Mouse (Mus musculus): ENCODE data around the gene Ubxn10. TPM values are rescaled to one million over a fixed set of nuclear protein-coding genes. Genes with fewer than 3 reads are reported as not detected.

Gene Ubxn10
- polyA plus RNA-seq (2016; fragmentation: Nextera tagmentation; extraction: Ambion mirVana) = 0.16 and 0.23 TPM in 2 replicates

DNA sequence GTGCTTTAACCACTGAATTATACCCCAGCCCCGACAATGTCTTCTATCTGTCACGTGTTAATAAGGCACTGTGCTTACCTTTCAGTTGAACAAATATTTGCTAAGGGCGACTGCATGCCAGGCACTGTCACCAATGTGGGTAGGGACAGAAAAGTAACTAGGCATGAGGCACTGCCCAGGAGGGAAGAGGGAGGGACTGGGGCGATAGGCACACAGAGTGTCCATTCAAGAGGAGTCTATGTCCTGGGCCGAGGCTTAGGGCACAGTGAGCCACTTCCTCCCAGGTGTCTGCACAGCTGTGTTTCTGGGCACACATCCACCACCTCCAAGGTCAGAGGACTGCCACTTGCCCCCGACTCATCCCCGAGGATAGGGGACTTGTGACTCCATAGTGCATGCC lies at the start of gene Ubxn10:
Ubxn10 (minus strand) TSS at position 137 of the 400 bp plus-strand sequence.
- no peaks in the 10 kb centered on the region for H3K9me3 ChIP-seq (replicated peaks)
- H3K27ac ChIP-seq = no peak within 1 kb of the TSS
- no peaks in the 10 kb centered on the region for H3K4me1 ChIP-seq
- H3K9ac ChIP-seq = no peak within 1 kb of the TSS
- H3K27me3 ChIP-seq (replicated peaks) = 0 out of 2 replicates have a peak, but pooled peaks cover 15% of the 10 kb centered on the region
- H3K4me2 ChIP-seq = no peak within 1 kb of the TSS
- no peak for ATAC-seq
- 57% methylated on average over 7 of the region's 7 CpGs for WGBS (ENCODE audit: insufficient replicate concordance)
- H3K4me3 ChIP-seq = no peak within 1 kb of the TSS
- no peaks in the 10 kb centered on the region for H3K36me3 ChIP-seq

- no peak for ATAC-seq
- Histone ChIP-seq H3K4me2 (no peak overlapping the region), H3K36me3 (no peaks in the 10 kb centered on the region), H3K27me3 (replicated peaks) (peaks cover 10% of the 10 kb centered on the region; the same call in 1 of the 2 replicates), H3K9me3 (replicated peaks) (no peaks in the 10 kb centered on the region), H3K9ac (no peak overlapping the region), H3K4me1 (no peaks in the 10 kb centered on the region), H3K4me3 (no peak overlapping the region), H3K27ac (no peak overlapping the region)
- 50% methylated on average over 4 of the region's 4 CpGs for WGBS (ENCODE audit: insufficient replicate concordance)
Measured at GRCm38 (mm10) chr4:138786141-138786540, 49.2 kb upstream of the Ubxn10 start.

- H3K4me1 ChIP-seq = no peaks in the 10 kb centered on the region
- H3K36me3 ChIP-seq = no peaks in the 10 kb centered on the region
- peaks cover 10% of the 10 kb centered on the region; the same call in 1 of the 2 replicates for H3K27me3 ChIP-seq (replicated peaks)
- no peak overlapping the region for H3K9ac ChIP-seq
- ATAC-seq = no peak
- no peak overlapping the region for H3K27ac ChIP-seq
- H3K4me2 ChIP-seq = no peak overlapping the region
- H3K4me3 ChIP-seq = no peak overlapping the region
- H3K9me3 ChIP-seq (replicated peaks) = no peaks in the 10 kb centered on the region
- WGBS (ENCODE audit: insufficient replicate concordance) = 54% methylated on average over 4 of the region's 4 CpGs
Measured at GRCm38 (mm10) chr4:138785721-138786120, 48.8 kb upstream of the Ubxn10 start.

DNA sequence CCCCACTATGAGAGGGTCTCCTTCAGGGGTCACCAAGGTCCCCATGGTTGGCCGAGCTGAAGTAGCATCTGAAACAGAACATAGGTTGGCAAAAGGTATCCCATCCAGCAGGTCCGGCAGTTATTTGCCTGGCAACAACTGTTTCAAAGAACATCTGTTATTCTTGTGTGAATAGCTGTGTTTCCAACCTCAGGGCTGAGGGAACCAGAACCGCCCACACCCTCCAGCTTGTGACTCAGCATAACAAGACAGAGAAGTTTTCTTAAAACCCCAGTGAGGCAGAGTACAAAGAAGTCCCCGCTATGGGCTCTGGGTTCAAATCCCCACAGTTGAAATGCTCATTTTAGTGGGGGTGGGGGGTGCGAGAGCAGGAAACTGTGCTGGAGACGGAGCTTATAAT lies 45.1 kb upstream of the Ubxn10 start:
- no peak overlapping the region for H3K4me3 ChIP-seq
- no peak overlapping the region for H3K9ac ChIP-seq
- H3K36me3 ChIP-seq = no peaks in the 10 kb centered on the region
- no peak overlapping the region for H3K4me2 ChIP-seq
- ATAC-seq = no peak
- no peaks in the 10 kb centered on the region for H3K9me3 ChIP-seq (replicated peaks)
- no peak overlapping the region for H3K27ac ChIP-seq
- WGBS (ENCODE audit: insufficient replicate concordance) = 67% methylated on average over 6 of the region's 6 CpGs
- no peaks in the 10 kb centered on the region for H3K4me1 ChIP-seq
- H3K27me3 ChIP-seq (replicated peaks) = peaks cover 15% of the 10 kb centered on the region; the same call in 1 of the 2 replicates

GRCm38 (mm10) chr4:138780300-138780699 lies 43.3 kb upstream of the Ubxn10 start:
- no peak overlapping the region for H3K4me2 ChIP-seq
- H3K9me3 ChIP-seq (replicated peaks) = no peaks in the 10 kb centered on the region
- H3K36me3 ChIP-seq = no peaks in the 10 kb centered on the region
- no peaks in the 10 kb centered on the region for H3K4me1 ChIP-seq
- no peak overlapping the region for H3K9ac ChIP-seq
- WGBS (ENCODE audit: insufficient replicate concordance) = 72% methylated on average over 5 of the region's 5 CpGs
- H3K27ac ChIP-seq = no peak overlapping the region
- H3K4me3 ChIP-seq = no peak overlapping the region
- peaks cover 20% of the 10 kb centered on the region; the same call in 1 of the 2 replicates for H3K27me3 ChIP-seq (replicated peaks)
- ATAC-seq = no peak

DNA sequence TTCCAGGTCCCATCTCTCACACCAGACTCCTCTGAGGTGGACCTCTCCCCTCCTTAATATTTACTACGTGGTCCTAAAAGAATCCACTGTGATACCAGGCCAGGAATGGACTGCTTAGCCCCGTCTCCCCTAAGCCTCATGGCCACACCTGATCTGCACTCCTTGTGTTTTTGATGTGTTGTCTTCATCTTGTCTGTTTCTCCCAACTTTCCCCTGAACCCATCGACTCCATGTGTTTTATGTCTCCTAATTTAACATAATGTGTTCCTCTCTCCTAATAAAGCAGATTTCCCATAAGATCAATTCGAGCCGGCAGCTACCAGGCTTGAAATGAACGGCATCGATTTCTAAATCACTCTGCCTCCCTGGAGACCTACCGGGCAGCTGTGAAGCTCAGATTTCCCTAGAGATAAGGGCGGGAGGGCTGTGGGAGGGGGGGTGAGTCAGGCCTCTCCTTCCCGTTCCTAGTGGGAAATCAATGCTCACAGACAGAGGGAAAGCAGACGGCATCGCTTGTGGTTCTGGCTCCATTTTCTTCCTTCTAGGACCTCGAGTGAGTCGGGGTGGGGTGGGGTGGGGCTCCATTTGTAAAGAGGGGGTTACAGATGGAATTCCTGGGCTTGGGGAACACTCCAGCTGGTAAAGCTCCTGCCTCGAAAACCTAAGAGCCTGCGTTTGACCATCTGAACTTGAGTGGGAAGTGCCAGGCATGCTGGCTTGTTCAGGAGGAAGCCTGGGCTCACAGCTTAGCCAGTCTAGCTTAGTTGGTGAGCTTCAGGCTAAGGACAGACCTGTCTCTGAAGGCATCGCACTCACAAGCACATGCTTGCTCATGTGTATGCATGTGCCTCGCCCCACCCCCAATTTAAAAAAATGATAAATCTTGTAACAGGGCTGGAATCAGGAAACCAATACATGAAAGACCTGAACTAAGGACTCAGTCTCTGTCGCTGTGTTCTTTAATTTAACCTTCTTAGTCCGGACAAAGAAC lies 40.7 kb upstream of the Ubxn10 start:
- no peak for ATAC-seq
- peaks cover 17% of the 10 kb centered on the region; the same call in 1 of the 2 replicates for H3K27me3 ChIP-seq (replicated peaks)
- no peaks in the 10 kb centered on the region for H3K9me3 ChIP-seq (replicated peaks)
- no peak overlapping the region for H3K27ac ChIP-seq
- no peak overlapping the region for H3K4me3 ChIP-seq
- no peaks in the 10 kb centered on the region for H3K4me1 ChIP-seq
- WGBS (ENCODE audit: insufficient replicate concordance) = 36% methylated on average over 20 of the region's 20 CpGs
- no peak overlapping the region for H3K4me2 ChIP-seq
- H3K9ac ChIP-seq = no peak overlapping the region
- H3K36me3 ChIP-seq = no peaks in the 10 kb centered on the region

- no peaks in the 10 kb centered on the region for H3K9me3 ChIP-seq (replicated peaks)
- H3K36me3 ChIP-seq = no peaks in the 10 kb centered on the region
- no peak within 1 kb of the TSS for H3K4me3 ChIP-seq
- H3K4me1 ChIP-seq = no peaks in the 10 kb centered on the region
- H3K9ac ChIP-seq = no peak within 1 kb of the TSS
- H3K27me3 ChIP-seq (replicated peaks) = peaks cover 22% of the 10 kb centered on the region; the same call in 1 of the 2 replicates
- H3K4me2 ChIP-seq = no peak within 1 kb of the TSS
- H3K27ac ChIP-seq = no peak within 1 kb of the TSS
- WGBS (ENCODE audit: insufficient replicate concordance) = 47% methylated on average over 6 of the region's 6 CpGs
- no peak for ATAC-seq
Measured at GRCm38 (mm10) chr4:138775435-138775834, 38.5 kb upstream of the Ubxn10 start, which contains the start of gene Pla2g2d. Gene Pla2g2d (plus strand): TSS chr4:138775735.

DNA sequence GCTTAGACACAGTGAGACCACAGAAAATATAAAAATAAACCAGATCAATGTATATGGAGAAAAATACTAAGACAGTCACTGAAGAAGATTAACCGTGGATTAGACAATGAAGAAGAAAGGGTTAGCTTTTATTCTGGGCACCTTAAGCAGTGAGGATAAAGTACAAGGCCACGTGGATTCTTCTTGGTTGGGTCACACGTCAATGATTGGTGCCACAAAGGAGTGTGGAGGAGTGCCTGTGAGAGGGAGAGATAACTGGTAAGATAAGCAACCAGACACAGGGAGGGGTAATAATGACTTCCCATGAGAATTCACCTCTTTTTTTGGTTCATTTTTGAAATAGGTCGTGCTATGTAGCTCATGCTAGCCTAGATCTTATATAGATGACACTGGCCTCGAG lies 35.4 kb upstream of the Ubxn10 start:
- ATAC-seq = no peak
- H3K4me2 ChIP-seq = no peak overlapping the region
- H3K9me3 ChIP-seq (replicated peaks) = no peaks in the 10 kb centered on the region
- H3K36me3 ChIP-seq = no peaks in the 10 kb centered on the region
- no peak overlapping the region for H3K9ac ChIP-seq
- H3K4me3 ChIP-seq = no peak overlapping the region
- no peaks in the 10 kb centered on the region for H3K4me1 ChIP-seq
- 0 out of 2 replicates have a peak, but pooled peaks cover 10% of the 10 kb centered on the region for H3K27me3 ChIP-seq (replicated peaks)
- WGBS (ENCODE audit: insufficient replicate concordance) = 62% methylated on average over 5 of the region's 5 CpGs
- H3K27ac ChIP-seq = no peak overlapping the region

- no peak for ATAC-seq
- WGBS (ENCODE audit: insufficient replicate concordance) = 63% methylated on average over 10 of the region's 10 CpGs
Measured at GRCm38 (mm10) chr4:138771970-138772369, 35.0 kb upstream of the Ubxn10 start.

DNA sequence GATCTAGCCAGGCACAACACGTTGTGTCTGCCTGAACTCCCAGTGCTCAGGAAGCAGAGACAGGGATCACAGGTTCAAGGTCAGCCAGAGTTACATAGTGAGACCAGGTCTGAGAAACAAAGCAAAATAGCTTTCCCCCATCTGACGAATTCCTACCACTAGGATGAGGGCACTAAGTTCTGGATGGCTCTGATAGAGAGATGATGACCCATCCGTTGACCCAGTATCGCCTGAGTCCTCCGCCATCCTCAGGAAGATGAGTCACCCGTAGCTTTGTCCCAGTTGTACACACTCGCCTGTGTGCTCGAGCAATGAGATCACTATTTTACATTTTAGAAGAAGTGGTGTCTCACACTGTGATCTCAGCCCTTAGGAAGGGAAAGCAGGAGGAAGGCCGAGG lies 25.3 kb upstream of the Ubxn10 start:
- Histone ChIP-seq H3K4me3 (no peak overlapping the region), H3K4me1 (no peaks in the 10 kb centered on the region), H3K27me3 (replicated peaks) (0 out of 2 replicates have a peak, but pooled peaks cover 3% of the 10 kb centered on the region), H3K4me2 (no peak overlapping the region), H3K27ac (no peak overlapping the region), H3K9ac (no peak overlapping the region), H3K36me3 (no peaks in the 10 kb centered on the region), H3K9me3 (replicated peaks) (no peaks in the 10 kb centered on the region)
- 38% methylated on average over 9 of the region's 9 CpGs for WGBS (ENCODE audit: insufficient replicate concordance)
- ATAC-seq = no peak

More at GRCm38 (mm10) chr4:138771970-138772369, 35.0 kb upstream of the Ubxn10 start:
- no peak overlapping the region for H3K4me3 ChIP-seq
- no peaks in the 10 kb centered on the region for H3K36me3 ChIP-seq
- no peak overlapping the region for H3K9ac ChIP-seq
- H3K27ac ChIP-seq = no peak overlapping the region
- H3K27me3 ChIP-seq (replicated peaks) = 0 out of 2 replicates have a peak, but pooled peaks cover 10% of the 10 kb centered on the region
- no peaks in the 10 kb centered on the region for H3K9me3 ChIP-seq (replicated peaks)
- no peak overlapping the region for H3K4me2 ChIP-seq
- no peaks in the 10 kb centered on the region for H3K4me1 ChIP-seq

DNA sequence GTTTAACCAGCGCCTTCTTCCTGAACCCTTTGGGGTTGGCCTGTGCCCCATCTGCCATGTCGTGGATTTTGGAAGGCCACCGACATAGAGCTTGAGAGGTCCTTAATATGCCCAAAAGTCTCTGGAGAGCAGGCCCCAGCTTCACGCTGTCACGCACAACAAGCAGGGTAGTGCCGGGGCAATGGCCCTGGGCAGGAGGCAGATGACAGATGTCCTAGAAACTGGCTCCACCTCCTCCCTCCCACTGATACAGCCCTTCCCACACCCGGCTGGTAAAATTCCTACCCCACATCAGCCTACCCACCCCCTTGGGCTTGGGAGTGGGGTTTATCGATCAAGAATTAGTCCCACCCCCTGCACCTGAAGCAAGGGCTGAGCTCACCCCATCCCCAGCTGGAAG lies 20.4 kb upstream of the Ubxn10 start, which contains the start of gene Pla2g2f:
Pla2g2f (minus strand) TSS at position 211 of the 400 bp plus-strand sequence.
- H3K9ac ChIP-seq = no peak within 1 kb of the TSS
- H3K27ac ChIP-seq = no peak within 1 kb of the TSS
- no peaks in the 10 kb centered on the region for H3K9me3 ChIP-seq (replicated peaks)
- H3K4me1 ChIP-seq = no peaks in the 10 kb centered on the region
- no peak within 1 kb of the TSS for H3K4me3 ChIP-seq
- no peaks in the 10 kb centered on the region for H3K36me3 ChIP-seq
- 72% methylated on average over 8 of the region's 8 CpGs for WGBS (ENCODE audit: insufficient replicate concordance)
- no peak for ATAC-seq
- H3K4me2 ChIP-seq = no peak within 1 kb of the TSS
- no peaks in the 10 kb centered on the region for H3K27me3 ChIP-seq (replicated peaks)

DNA sequence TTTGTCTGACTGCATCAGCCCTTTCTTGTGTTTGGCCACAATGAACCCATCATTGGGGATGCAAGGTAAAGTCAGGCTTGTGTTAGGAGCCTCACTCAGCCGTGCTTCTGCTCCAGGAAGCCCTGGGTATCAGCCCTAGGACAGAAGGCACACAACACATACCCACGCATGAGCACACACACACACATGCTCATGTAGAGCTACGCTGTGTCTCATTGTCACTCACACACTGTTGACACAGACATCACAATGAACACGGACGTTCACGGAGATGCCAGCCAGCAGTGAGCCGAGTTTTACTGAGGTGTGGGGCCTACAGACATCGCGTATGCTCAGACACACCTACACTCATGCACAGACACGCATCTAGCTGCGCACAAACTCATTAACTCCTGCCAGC lies 19.0 kb upstream of the Ubxn10 start:
- Histone ChIP-seq H3K4me3 (no peak overlapping the region), H3K4me1 (no peaks in the 10 kb centered on the region), H3K4me2 (no peak overlapping the region), H3K27me3 (replicated peaks) (no peaks in the 10 kb centered on the region), H3K36me3 (no peaks in the 10 kb centered on the region), H3K27ac (no peak overlapping the region), H3K9me3 (replicated peaks) (no peaks in the 10 kb centered on the region), H3K9ac (no peak overlapping the region)
- ATAC-seq = no peak
- 76% methylated on average over 11 of the region's 11 CpGs for WGBS (ENCODE audit: insufficient replicate concordance)
